Mouse (Mus musculus): ENCODE data around the gene Shank1.

GRCm38 (mm10) chr7:44357531-44357930 lies 47.5 kb downstream of the Shank1 start:
- TF ChIP-seq POLR2A (IDR thresholded peaks at IDR 0.05; ENCODE audit: low read depth, low read length) (no peak), CTCF (IDR thresholded peaks at IDR 0.05; ENCODE audit: extremely low read depth, insufficient read length, insufficient replicate concordance, low read depth, low read length) (no peak)
